Mouse (Mus musculus): ENCODE data around the gene Caap1. TPM values are rescaled to one million over a fixed set of nuclear protein-coding genes. Genes with fewer than 3 reads are reported as not detected.

Caap1 gene
- polyA plus RNA-seq (2015; fragmentation: Nextera tagmentation; extraction: Ambion mirVana): 9.5 and 10.0 TPM in 2 replicates

GRCm38 (mm10) chr4:94556265-94557054, at the start of gene Caap1, which contains the start of gene Gm10306:
Gene Caap1, minus strand, starts transcription at chr4:94556796.
Gene Gm10306, plus strand, starts transcription at chr4:94556546.
- peak; percentile 94 for ATAC-seq (replicated peaks; ENCODE audit: insufficient number of reproducible peaks, insufficient read depth, low FRiP score, low read depth)
- 1% methylated on average over 75 of the region's 83 CpGs for WGBS
- peak within 1 kb of the TSS; percentile 70 for H3K4me2 ChIP-seq
- peaks cover 7% of the 10 kb centered on the region for H3K4me1 ChIP-seq (replicated peaks)
- H3K27me3 ChIP-seq: no peaks in the 10 kb centered on the region
- peak within 1 kb of the TSS; percentile 99 for H3K4me3 ChIP-seq
- peak within 1 kb of the TSS; percentile 75 for H3K27ac ChIP-seq
- H3K36me3 ChIP-seq: no peaks in the 10 kb centered on the region
- H3K9ac ChIP-seq: peak within 1 kb of the TSS; percentile 88
- no peaks in the 10 kb centered on the region for H3K9me3 ChIP-seq (replicated peaks)

- Histone ChIP-seq H3K27ac (no peak overlapping the region), H3K4me3 (no peak overlapping the region), H3K27me3 (no peaks in the 10 kb centered on the region), H3K9me3 (replicated peaks) (no peaks in the 10 kb centered on the region), H3K4me2 (no peak overlapping the region), H3K36me3 (no peaks in the 10 kb centered on the region), H3K4me1 (replicated peaks) (peaks cover 21% of the 10 kb centered on the region), H3K9ac (no peak overlapping the region)
- 77% methylated on average over 2 of the region's 2 CpGs for WGBS
- no peak for ATAC-seq (replicated peaks; ENCODE audit: insufficient number of reproducible peaks, insufficient read depth, low FRiP score, low read depth)
These were observed 49.0 kb upstream of the Caap1 start for GRCm38 (mm10) chr4:94605591-94605990.

- no peaks in the 10 kb centered on the region for H3K9me3 ChIP-seq (replicated peaks)
- no peaks in the 10 kb centered on the region for H3K36me3 ChIP-seq
- H3K4me2 ChIP-seq: peak overlapping the region; percentile 81; the same call in 1 of the 2 replicates
- no peak for ATAC-seq (replicated peaks; ENCODE audit: insufficient number of reproducible peaks, insufficient read depth, low FRiP score, low read depth)
- H3K27me3 ChIP-seq: no peaks in the 10 kb centered on the region
- no peak overlapping the region for H3K27ac ChIP-seq
- WGBS: 73% methylated on average over 2 of the region's 2 CpGs
- peaks cover 22% of the 10 kb centered on the region for H3K4me1 ChIP-seq (replicated peaks)
- no peak overlapping the region for H3K9ac ChIP-seq
- no peak overlapping the region for H3K4me3 ChIP-seq
These were observed 47.9 kb upstream of the Caap1 start for GRCm38 (mm10) chr4:94604452-94605019.

GRCm38 (mm10) chr4:94603031-94603629, 46.5 kb upstream of the Caap1 start, which contains the start of gene Plaa:
Gene Plaa, minus strand, starts transcription at chr4:94603244.
- H3K27ac ChIP-seq: peak within 1 kb of the TSS; percentile 94
- H3K9ac ChIP-seq: peak within 1 kb of the TSS; percentile 98
- peak within 1 kb of the TSS; percentile 100 for H3K4me3 ChIP-seq
- no peaks in the 10 kb centered on the region for H3K9me3 ChIP-seq (replicated peaks)
- peak; percentile 99 for ATAC-seq (replicated peaks; ENCODE audit: insufficient number of reproducible peaks, insufficient read depth, low FRiP score, low read depth)
- no peaks in the 10 kb centered on the region for H3K27me3 ChIP-seq
- peak within 1 kb of the TSS; percentile 81 for H3K4me2 ChIP-seq
- peaks cover 22% of the 10 kb centered on the region for H3K4me1 ChIP-seq (replicated peaks)
- WGBS: under 1% methylated on average over 61 of the region's 61 CpGs
- H3K36me3 ChIP-seq: no peaks in the 10 kb centered on the region

- Histone ChIP-seq H3K9me3 (replicated peaks) (no peaks in the 10 kb centered on the region), H3K9ac (peak overlapping the region; percentile 98), H3K4me2 (peak overlapping the region; percentile 81), H3K4me3 (peak overlapping the region; percentile 100), H3K27ac (peak overlapping the region; percentile 94), H3K36me3 (no peaks in the 10 kb centered on the region), H3K4me1 (replicated peaks) (peaks cover 22% of the 10 kb centered on the region), H3K27me3 (no peaks in the 10 kb centered on the region)
- WGBS: under 1% methylated on average over 33 of the region's 33 CpGs
- no peak; the same call in 1 of the 2 replicates for ATAC-seq (replicated peaks; ENCODE audit: insufficient number of reproducible peaks, insufficient read depth, low FRiP score, low read depth)
These were observed 46.0 kb upstream of the Caap1 start for GRCm38 (mm10) chr4:94602496-94603030.

- ATAC-seq (replicated peaks; ENCODE audit: insufficient number of reproducible peaks, insufficient read depth, low FRiP score, low read depth): no peak
- no peaks in the 10 kb centered on the region for H3K27me3 ChIP-seq
- no peak overlapping the region for H3K27ac ChIP-seq
- H3K36me3 ChIP-seq: no peaks in the 10 kb centered on the region
- H3K9me3 ChIP-seq (replicated peaks): no peaks in the 10 kb centered on the region
- no peak overlapping the region for H3K9ac ChIP-seq
- peak overlapping the region; percentile 81; the same call in 1 of the 2 replicates for H3K4me2 ChIP-seq
- peaks cover 22% of the 10 kb centered on the region for H3K4me1 ChIP-seq (replicated peaks)
- H3K4me3 ChIP-seq: no peak overlapping the region
- WGBS: 82% methylated on average over 4 of the region's 4 CpGs
These were observed 44.8 kb upstream of the Caap1 start for GRCm38 (mm10) chr4:94601395-94601794.

- no peaks in the 10 kb centered on the region for H3K9me3 ChIP-seq (replicated peaks)
- ATAC-seq (replicated peaks; ENCODE audit: insufficient number of reproducible peaks, insufficient read depth, low FRiP score, low read depth): no peak
- no peak overlapping the region for H3K4me2 ChIP-seq
- H3K4me1 ChIP-seq (replicated peaks): 0 out of 2 replicates have a peak, but pooled peaks cover 4% of the 10 kb centered on the region
- no peak overlapping the region for H3K4me3 ChIP-seq
- H3K36me3 ChIP-seq: no peaks in the 10 kb centered on the region
- no peak overlapping the region for H3K27ac ChIP-seq
- H3K27me3 ChIP-seq: no peaks in the 10 kb centered on the region
- H3K9ac ChIP-seq: no peak overlapping the region
These were observed 36.1 kb upstream of the Caap1 start for GRCm38 (mm10) chr4:94592709-94593108.

GRCm38 (mm10) chr4:94591765-94592381, 35.3 kb upstream of the Caap1 start:
- Histone ChIP-seq H3K9me3 (replicated peaks) (no peaks in the 10 kb centered on the region), H3K4me3 (no peak overlapping the region), H3K27me3 (no peaks in the 10 kb centered on the region), H3K36me3 (no peaks in the 10 kb centered on the region), H3K9ac (no peak overlapping the region), H3K27ac (no peak overlapping the region), H3K4me2 (no peak overlapping the region), H3K4me1 (replicated peaks) (0 out of 2 replicates have a peak, but pooled peaks cover 4% of the 10 kb centered on the region)
- 69% methylated on average over 4 of the region's 4 CpGs for WGBS
- no peak for ATAC-seq (replicated peaks; ENCODE audit: insufficient number of reproducible peaks, insufficient read depth, low FRiP score, low read depth)

- Histone ChIP-seq H3K9ac (no peak overlapping the region), H3K36me3 (peaks cover 28% of the 10 kb centered on the region), H3K27me3 (no peaks in the 10 kb centered on the region), H3K27ac (no peak overlapping the region), H3K4me3 (no peak overlapping the region), H3K4me1 (replicated peaks) (no peaks in the 10 kb centered on the region), H3K4me2 (no peak overlapping the region), H3K9me3 (replicated peaks) (no peaks in the 10 kb centered on the region)
- WGBS: 92% methylated on average over 4 of the region's 4 CpGs
- ATAC-seq (replicated peaks; ENCODE audit: insufficient number of reproducible peaks, insufficient read depth, low FRiP score, low read depth): no peak
These were observed 16.1 kb upstream of the Caap1 start for GRCm38 (mm10) chr4:94572677-94573076.

GRCm38 (mm10) chr4:94564297-94564696, 7.7 kb upstream of the Caap1 start:
- Histone ChIP-seq H3K4me3 (no peak overlapping the region), H3K27me3 (no peaks in the 10 kb centered on the region), H3K4me1 (replicated peaks) (no peaks in the 10 kb centered on the region), H3K9ac (no peak overlapping the region), H3K36me3 (peaks cover 8% of the 10 kb centered on the region), H3K27ac (no peak overlapping the region), H3K4me2 (no peak overlapping the region), H3K9me3 (replicated peaks) (no peaks in the 10 kb centered on the region)
- ATAC-seq (replicated peaks; ENCODE audit: insufficient number of reproducible peaks, insufficient read depth, low FRiP score, low read depth): no peak
